Mouse (Mus musculus) ES-Bruce4 (cell line): Measurements from ENCODE around the gene Abcc9. TPM values are rescaled to one million over a fixed set of nuclear protein-coding genes. Genes with fewer than 3 reads are reported as not detected.

ENCODE experiments used
- H3K27ac ChIP-seq: 2 replicates; pipeline ENCODE4 v1.5.1; 2012; ENCODE audit warnings: low read length, inconsistent platforms; ENCODE audit not compliant: insufficient read depth
- H3K27me3 ChIP-seq: 2 replicates; pipeline ENCODE4 v1.6.1; 2012; ENCODE audit warnings: mild to moderate bottlenecking, low read length, inconsistent platforms; ENCODE audit not compliant: control insufficient read depth, poor library complexity, insufficient read depth, severe bottlenecking
- H3K36me3 ChIP-seq: 2 replicates; pipeline ENCODE4 v1.6.1; 2012; ENCODE audit warnings: inconsistent platforms, mild to moderate bottlenecking, low read length, moderate library complexity; ENCODE audit not compliant: control insufficient read depth, poor library complexity, insufficient read depth, severe bottlenecking
- H3K4me1 ChIP-seq: one replicate; pipeline ENCODE4 v1.8.1; 2011; ENCODE audit warnings: low read length; ENCODE audit not compliant: control insufficient read depth, insufficient read depth
- H3K4me3 ChIP-seq: 2 replicates; pipeline ENCODE4 v1.5.1; 2011; ENCODE audit warnings: low read depth, mild to moderate bottlenecking, low read length
- H3K9ac ChIP-seq: 2 replicates; pipeline ENCODE4 v1.6.1; 2012; ENCODE audit warnings: low read depth, mild to moderate bottlenecking, inconsistent platforms; ENCODE audit not compliant: poor library complexity, severe bottlenecking
- H3K9me3 ChIP-seq: replicated peaks from 2 replicates; pipeline ENCODE4 v1.6.1; 2012; ENCODE audit warnings: mild to moderate bottlenecking, low read length, inconsistent platforms; ENCODE audit not compliant: control insufficient read depth, poor library complexity, insufficient read depth, severe bottlenecking
- CTCF ChIP-seq: IDR thresholded peaks from one replicate; pipeline ENCODE4 v1.8.1; 2011; ENCODE audit warnings: low read depth, low read length
- EP300 ChIP-seq: IDR thresholded peaks from 2 replicates; pipeline ENCODE4 v1.6.1; 2011; ENCODE audit warnings: low read depth, low read length; ENCODE audit not compliant: insufficient read depth
- POLR2A ChIP-seq: IDR thresholded peaks from one replicate; pipeline ENCODE4 v1.8.1; 2011; ENCODE audit warnings: low read length; ENCODE audit not compliant: insufficient read depth
- polyA plus RNA-seq: library from polyadenylated mRNA; stranded (reverse); fragments of >200 nt; gene quantifications from 2 replicates; pipeline ENCODE4 v1.2.4, GENCODE M21; 2011; ENCODE audit warnings: low read depth; ENCODE audit not compliant: missing spikeins, insufficient read depth, insufficient read length

Gene Abcc9
- polyA plus RNA-seq, 1 experiment, result 0.36 TPM

- Histone ChIP-seq H3K27ac (no peak overlapping the region), H3K4me1 (no peaks in the 10 kb centered on the region), H3K36me3 (no peaks in the 10 kb centered on the region), H3K27me3 (no peaks in the 10 kb centered on the region; the same call in 1 of the 2 replicates), H3K9ac (no peak overlapping the region), H3K4me3 (no peak overlapping the region), H3K9me3 (no peaks in the 10 kb centered on the region)
- TF ChIP-seq EP300, result no peak
- no peak for TF ChIP-seq CTCF
- TF ChIP-seq POLR2A, result no peak
These were observed 151.2 kb downstream of the Abcc9 start for GRCm38 (mm10) chr6:142550871-142551270.

DNA sequence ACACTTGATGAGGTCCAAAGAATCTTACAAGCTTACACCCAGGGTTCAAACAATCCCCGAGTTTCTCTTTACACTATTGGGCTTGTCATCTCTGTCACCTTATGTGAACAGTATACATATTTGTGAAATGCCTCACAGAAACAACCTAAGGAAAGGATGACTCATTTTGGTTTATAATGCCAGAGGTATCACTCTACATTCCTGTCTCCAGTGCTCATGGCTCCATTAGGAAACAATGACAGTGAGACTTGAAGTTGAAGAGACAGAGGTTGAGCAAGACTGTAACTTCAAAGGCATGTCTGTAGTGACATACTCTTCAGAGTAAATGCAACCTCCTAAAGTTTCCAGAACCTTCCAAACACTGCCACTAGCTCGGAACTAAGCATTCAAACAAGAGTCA, 153.7 kb downstream of the Abcc9 start:
- Histone ChIP-seq H3K4me3 (no peak overlapping the region), H3K9ac (no peak overlapping the region), H3K9me3 (no peaks in the 10 kb centered on the region), H3K36me3 (no peaks in the 10 kb centered on the region), H3K4me1 (no peaks in the 10 kb centered on the region), H3K27ac (no peak overlapping the region), H3K27me3 (no peaks in the 10 kb centered on the region)
- TF ChIP-seq POLR2A (no peak), EP300 (no peak), CTCF (no peak)

DNA sequence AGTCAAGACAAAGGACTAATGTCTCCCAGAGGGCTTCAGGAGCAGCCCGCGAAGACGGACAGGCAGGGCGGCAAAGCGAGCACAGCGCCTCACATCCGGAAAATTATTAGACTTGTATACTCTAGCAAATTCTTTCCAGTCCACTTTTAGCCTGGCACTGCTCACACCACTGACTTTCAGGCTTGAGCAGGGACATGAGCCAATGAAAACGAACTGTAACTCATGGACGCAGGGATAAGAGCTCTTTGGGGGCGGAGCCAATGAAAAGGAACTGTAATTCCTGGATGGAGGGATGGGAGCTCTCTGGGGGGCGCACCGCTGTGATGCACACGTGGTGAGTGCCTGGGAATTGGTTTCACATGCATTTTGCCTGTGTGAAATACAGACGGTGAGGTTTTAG, 157.0 kb downstream of the Abcc9 start:
- Histone ChIP-seq H3K27ac (no peak overlapping the region), H3K4me3 (no peak overlapping the region), H3K9ac (no peak overlapping the region), H3K4me1 (no peaks in the 10 kb centered on the region), H3K27me3 (no peaks in the 10 kb centered on the region), H3K9me3 (no peaks in the 10 kb centered on the region), H3K36me3 (no peaks in the 10 kb centered on the region)
- TF ChIP-seq EP300, result no peak
- TF ChIP-seq CTCF, result no peak
- no peak for TF ChIP-seq POLR2A

DNA sequence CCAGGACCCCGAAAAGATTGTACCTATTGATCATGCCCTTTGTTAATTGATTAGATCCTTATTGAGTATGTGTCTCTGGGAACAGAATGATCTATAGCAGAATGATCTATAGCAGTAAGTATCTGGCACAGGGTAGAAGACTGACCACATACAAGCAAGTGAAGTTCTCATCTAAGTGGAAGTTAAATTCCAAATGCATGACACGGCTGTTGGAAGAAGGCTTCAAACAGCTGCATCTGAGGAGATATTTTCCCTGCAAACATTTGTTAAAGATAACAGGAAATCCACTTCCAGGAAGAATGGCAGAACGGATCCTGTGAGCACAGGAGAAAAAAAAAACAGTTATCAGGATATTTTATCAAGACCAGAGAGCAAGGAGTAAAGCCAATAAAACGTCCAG, 158.5 kb downstream of the Abcc9 start:
- no peak overlapping the region for H3K27ac ChIP-seq
- no peak overlapping the region for H3K4me3 ChIP-seq
- no peaks in the 10 kb centered on the region for H3K9me3 ChIP-seq
- H3K36me3 ChIP-seq, result no peaks in the 10 kb centered on the region
- H3K4me1 ChIP-seq, result no peaks in the 10 kb centered on the region
- no peak for TF ChIP-seq CTCF
- TF ChIP-seq POLR2A, result no peak
- TF ChIP-seq EP300, result no peak
- H3K9ac ChIP-seq, result no peak overlapping the region
- H3K27me3 ChIP-seq, result no peaks in the 10 kb centered on the region

DNA sequence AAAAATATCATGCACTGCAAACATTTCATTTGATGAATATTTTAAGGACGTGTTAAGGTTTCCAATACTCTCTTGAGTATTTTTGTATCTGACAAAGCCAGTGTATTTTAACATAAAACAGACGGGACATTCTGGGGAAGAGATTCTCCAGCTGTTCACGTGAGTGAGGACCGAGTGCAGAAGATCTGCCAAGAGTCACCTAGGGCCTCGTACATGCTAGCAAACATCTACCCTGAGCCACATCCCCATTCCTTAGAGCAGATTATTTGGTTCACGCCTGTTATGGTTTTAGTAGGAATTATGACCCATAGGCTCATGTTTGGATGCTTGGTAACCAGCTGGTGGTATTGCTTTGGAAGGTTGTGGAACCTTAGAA, 159.3 kb downstream of the Abcc9 start:
- H3K36me3 ChIP-seq, result no peaks in the 10 kb centered on the region

DNA sequence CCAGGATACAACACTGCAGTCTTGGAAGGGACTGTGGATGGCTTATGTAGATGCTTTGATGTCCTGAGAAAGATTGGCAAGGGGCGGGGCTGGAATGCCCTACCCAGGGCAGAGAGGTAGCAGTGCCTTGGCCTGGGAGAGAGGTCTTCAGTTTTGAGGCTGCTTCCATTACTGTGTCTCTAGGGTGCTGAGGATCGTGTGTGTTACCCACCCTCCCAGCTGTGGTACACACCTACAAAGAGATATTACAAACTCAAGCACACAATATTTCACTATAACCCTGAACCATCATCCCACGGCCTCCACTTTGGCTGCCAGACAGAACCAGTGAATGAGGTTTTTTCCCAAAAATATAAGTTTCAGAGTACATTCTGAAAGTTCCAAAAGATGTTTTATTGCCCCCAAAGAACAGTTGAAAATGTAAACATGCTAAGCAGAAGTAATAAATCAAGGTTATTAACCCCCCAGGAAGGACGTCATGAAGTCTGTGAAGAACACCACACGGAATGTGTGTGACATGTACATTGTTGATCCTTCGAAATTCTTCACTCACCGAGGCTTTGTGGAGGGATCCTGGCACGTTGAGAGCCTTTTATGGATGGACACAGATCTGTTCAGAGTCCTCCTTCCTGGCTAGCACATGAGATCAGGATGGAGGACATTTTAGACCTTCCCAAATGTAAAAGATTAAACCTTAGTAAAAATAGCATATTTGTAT, 159.9 kb downstream of the Abcc9 start:
- no peak overlapping the region for H3K27ac ChIP-seq

More for the DNA sequence above, 159.3 kb downstream of the Abcc9 start:
- no peak overlapping the region for H3K9ac ChIP-seq
- H3K4me3 ChIP-seq, result no peak overlapping the region
- no peaks in the 10 kb centered on the region for H3K4me1 ChIP-seq
- TF ChIP-seq EP300 (no peak), POLR2A (no peak), CTCF (no peak)
- H3K27ac ChIP-seq, result no peak overlapping the region
- H3K27me3 ChIP-seq, result no peaks in the 10 kb centered on the region
- H3K9me3 ChIP-seq, result no peaks in the 10 kb centered on the region

More for the DNA sequence above, 159.9 kb downstream of the Abcc9 start:
- TF ChIP-seq CTCF, result no peak
- TF ChIP-seq EP300, result no peak
- TF ChIP-seq POLR2A, result no peak
- Histone ChIP-seq H3K9ac (no peak overlapping the region), H3K4me3 (no peak overlapping the region), H3K27me3 (no peaks in the 10 kb centered on the region), H3K9me3 (no peaks in the 10 kb centered on the region), H3K4me1 (no peaks in the 10 kb centered on the region), H3K36me3 (no peaks in the 10 kb centered on the region)
